12 mouse cellular contexts compared by ENCODE assay signal in genomic region chr4:97707373-97708152, GRCm38 (mm10).
DNase-seq lines count a peak whose midpoint lies in the region; ATAC-seq and TF ChIP-seq lines count a peak whose summit lies in the region.
"Had no signal": no experiment of that assay in that cellular context is flagged by ENCODE, and none has a peak within 500 bp of the region (broad histone marks: within the 10 kb centered on the region; RNA-seq: fewer than 3 reads in every experiment).

No protein-coding gene starts in this region.

- H3K9ac ChIP-seq in neural tube, embryonic 13.5 days = no peak overlapping the region

- H3K36me3 ChIP-seq in neural tube, embryonic 13.5 days = no peaks in the 10 kb centered on the region

- TF ChIP-seq CTCF in gastrocnemius, adult 2 months (IDR thresholded peaks at IDR 0.05) = no peak
- no peak for TF ChIP-seq CTCF in layer of hippocampus, adult 2 months (conservative IDR thresholded peaks at IDR 0.05)

- WGBS in neural tube, embryonic 13.5 days = 47% methylated on average over 22 of the region's 22 CpGs

- intact Hi-C loops in gastrocnemius, adult 2 months (cut with DNase I) = no loop called here

- DNase-seq in gastrocnemius, adult 2 months = peak; percentile 26
- no peak for DNase-seq in gastrocnemius, postnatal 4 days (ENCODE audit: low spot score in 2 of 2)
- peak; percentile 24 for DNase-seq in embryo, embryonic 11.5 days (ENCODE audit: low read depth, low spot score)
- peak; percentile 52 for DNase-seq in kidney, adult 9 months
- DNase-seq in layer of hippocampus, adult 2 months (ENCODE audit: low spot score in 2 of 2) = no peak
- DNase-seq in Muller cell, postnatal 12 days (ENCODE audit: inconsistent ontology term) = no peak
- DNase-seq: heart, adult 18-20 months; layer of hippocampus, postnatal 36 days had no signal

- no peaks in the 10 kb centered on the region for H3K9me3 ChIP-seq in neural tube, embryonic 13.5 days

- no peaks in the 10 kb centered on the region for H3K27me3 ChIP-seq in neural tube, embryonic 13.5 days
- H3K27me3 ChIP-seq: Patski had no signal

- peak; percentile 55 for ATAC-seq in neural tube, embryonic 13.5 days (ENCODE audit: low read depth)
- no peak for ATAC-seq in activated CD4-positive, CD25-positive, alpha-beta regulatory T cell, adult 4 months
- ATAC-seq: forebrain, embryonic 16.5 days; Patski had no signal

- H3K4me3 ChIP-seq in gastrocnemius, adult 2 months = peak overlapping the region; percentile 25
- no peak overlapping the region for H3K4me3 ChIP-seq in neural tube, embryonic 13.5 days
- no peak overlapping the region for H3K4me3 ChIP-seq in layer of hippocampus, adult 2 months

- peaks cover 40% of the 10 kb centered on the region for H3K4me1 ChIP-seq in neural tube, embryonic 13.5 days (replicated peaks)

- no peak overlapping the region for H3K27ac ChIP-seq in gastrocnemius, adult 2 months
- no peak overlapping the region for H3K27ac ChIP-seq in neural tube, embryonic 13.5 days (replicated peaks)
- no peak overlapping the region for H3K27ac ChIP-seq in layer of hippocampus, adult 2 months

- peak overlapping the region; percentile 18 for H3K4me2 ChIP-seq in neural tube, embryonic 13.5 days

Comparison
In these comparisons a context has a peak if more than half of its experiments do, and no peak if none do; other contexts are left out.
1. DNase-seq: peak in gastrocnemius, adult 2 months (single experiment), embryo, embryonic 11.5 days (single experiment) and kidney, adult 9 months (single experiment); none in gastrocnemius, postnatal 4 days (0 of 2), layer of hippocampus, adult 2 months (0 of 2) and Muller cell, postnatal 12 days (single experiment).